Mouse (Mus musculus): ENCODE data around the gene Gmeb1. TPM values are rescaled to one million over a fixed set of nuclear protein-coding genes. Genes with fewer than 3 reads are reported as not detected.
"Not testable (repeated sequence)": the region's sequence is repeated elsewhere in the genome, so short reads cannot be mapped to it uniquely, and the experiment has no call there.

The Gmeb1 gene
- polyA plus RNA-seq, 1 experiment, result 20.7 TPM

DNA sequence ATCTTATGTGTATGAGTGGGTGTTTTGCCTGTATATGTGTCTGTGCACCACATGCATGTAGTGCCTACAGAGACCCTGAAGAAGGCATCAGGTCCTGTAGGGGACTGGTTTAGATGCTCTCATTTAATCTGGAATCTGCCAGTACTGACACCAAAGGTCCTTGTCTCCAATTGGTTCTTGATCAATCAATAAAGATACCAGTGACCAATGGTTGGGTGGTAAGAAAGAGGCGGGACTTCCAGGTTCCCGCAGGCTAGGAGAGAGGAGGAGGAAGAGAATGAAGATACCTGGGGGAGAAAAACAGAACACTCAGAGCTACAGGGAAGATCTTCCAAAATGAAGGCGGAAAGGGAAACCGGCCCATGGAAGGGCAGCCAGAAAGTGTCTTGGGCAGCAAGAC, 23.0 kb downstream of the Gmeb1 start:
- DNase-seq (ENCODE audit: extremely low spot score in 1 of 2, low spot score in 1 of 2), result no peak

DNA sequence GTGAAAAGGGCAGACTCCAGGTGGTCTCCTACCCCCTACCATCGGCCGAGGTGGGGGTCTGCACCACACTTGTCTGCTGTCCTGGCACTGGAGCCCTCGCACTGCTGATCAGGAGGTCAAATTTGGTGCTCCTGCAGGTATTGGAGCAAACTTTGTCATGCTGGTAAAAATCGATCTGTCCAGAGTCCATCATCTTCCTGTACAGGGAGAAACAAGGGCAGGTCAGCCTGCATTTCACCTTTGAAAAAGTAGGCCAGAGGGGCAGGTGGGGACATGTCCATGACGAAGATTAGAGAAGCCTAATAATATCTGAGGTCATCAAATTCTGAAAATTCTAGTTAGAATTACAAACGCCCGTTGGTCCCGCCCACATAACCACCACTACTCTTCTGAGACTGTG, 26.7 kb downstream of the Gmeb1 start:
- DNase-seq (ENCODE audit: extremely low spot score in 1 of 2, low spot score in 1 of 2), result no peak

DNA sequence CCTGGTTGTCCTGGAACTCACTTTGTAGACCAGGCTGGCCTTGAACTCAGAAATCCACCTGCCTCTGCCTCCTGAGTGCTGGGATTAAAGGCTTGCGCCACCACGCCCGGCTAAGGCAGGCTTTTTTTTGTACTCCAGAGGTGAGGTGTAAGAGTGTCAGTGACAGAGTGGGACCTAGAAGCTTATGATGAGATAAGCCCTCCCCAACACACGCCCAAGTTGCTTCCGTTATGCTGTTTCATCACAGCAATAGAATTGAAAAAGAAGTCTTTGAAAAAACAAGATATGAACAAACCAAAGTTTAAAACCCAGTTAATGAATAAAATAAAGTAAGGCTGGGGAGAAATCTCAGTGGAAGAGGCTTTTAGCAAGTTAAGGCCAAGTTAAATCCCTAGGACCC, 31.0 kb downstream of the Gmeb1 start:
- DNase-seq (ENCODE audit: extremely low spot score in 1 of 2, low spot score in 1 of 2), result no peak

DNA sequence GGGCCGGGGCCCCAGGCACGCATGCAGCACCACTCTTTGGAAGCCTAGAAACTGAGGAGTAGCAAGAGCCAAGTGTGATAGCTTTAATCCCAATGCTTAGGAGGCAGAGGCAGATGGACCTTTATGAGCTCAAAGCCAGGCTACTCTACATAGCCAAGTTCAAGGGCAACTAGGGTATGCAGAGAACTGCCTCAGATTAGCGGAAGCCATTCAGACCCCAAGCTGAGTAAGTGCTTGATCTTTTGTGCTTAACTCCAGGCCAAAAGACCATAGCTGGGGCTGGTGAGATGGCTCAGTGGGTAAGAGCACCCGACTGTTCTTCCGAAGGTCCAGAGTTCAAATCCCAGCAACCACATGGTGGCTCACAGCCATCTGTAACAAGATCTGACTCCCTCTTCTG, 39.4 kb downstream of the Gmeb1 start:
- DNase-seq (ENCODE audit: extremely low spot score in 1 of 2, low spot score in 1 of 2), result not testable (repeated sequence)

DNA sequence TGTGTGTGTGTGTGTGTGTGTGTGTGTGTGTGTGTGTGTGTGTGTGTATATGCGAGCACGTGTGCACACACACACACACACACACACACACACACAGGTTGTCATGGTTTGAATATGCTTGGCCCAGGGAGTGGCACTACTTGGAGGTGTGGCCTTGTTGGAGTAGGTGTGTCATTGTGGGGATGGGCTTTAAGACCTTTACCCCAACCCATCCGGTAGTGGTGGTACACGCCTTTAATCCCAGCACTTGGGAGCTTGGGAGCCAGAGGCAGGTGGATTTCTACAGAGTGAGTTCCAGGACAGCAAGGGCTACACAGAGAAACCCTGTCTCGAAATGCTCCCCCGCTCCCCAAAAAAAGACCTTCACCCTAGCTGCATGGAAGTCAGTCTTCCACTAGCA, 43.0 kb downstream of the Gmeb1 start:
- not testable (repeated sequence) for DNase-seq (ENCODE audit: extremely low spot score in 1 of 2, low spot score in 1 of 2)

DNA sequence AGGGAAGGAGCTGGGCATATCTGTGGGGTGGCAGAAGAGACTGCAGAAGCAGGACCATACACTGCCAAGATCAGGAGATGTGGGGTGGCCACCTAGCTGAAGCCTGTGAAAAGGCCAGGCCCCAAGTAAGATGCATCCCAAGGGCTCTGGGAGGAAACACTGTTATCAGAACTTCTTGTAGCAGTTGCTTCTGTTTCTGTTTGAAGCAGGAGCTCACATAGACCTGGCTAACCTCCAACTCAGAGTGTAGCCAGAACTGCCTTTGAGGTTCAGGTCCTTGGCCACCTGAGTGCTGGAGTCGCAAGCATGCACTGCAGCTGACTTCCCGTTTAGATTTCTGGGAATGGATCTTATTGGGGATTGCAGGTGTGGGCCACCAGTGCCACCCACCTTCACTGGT, 43.6 kb downstream of the Gmeb1 start:
- DNase-seq (ENCODE audit: extremely low spot score in 1 of 2, low spot score in 1 of 2), result no peak

DNA sequence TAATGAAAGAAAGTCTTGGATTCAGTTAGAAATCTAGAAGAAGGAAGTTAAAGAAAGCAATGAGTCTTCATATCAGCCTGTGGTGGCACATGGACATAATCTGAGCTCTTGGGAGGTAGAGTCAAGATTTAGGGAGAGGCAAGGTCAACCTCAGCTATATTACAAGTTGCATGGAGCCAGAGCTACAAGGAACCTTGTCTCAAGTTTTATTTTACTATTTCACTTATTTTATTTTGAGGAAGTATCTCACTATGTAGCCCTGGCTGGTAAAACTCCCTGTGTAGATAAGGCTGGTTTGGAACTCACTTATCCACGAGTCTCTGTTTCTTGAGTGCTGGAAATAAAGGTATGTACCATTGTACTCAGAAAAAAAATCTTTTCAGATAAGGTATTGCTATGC, 44.8 kb downstream of the Gmeb1 start:
- no peak for DNase-seq (ENCODE audit: extremely low spot score in 1 of 2, low spot score in 1 of 2)

DNA sequence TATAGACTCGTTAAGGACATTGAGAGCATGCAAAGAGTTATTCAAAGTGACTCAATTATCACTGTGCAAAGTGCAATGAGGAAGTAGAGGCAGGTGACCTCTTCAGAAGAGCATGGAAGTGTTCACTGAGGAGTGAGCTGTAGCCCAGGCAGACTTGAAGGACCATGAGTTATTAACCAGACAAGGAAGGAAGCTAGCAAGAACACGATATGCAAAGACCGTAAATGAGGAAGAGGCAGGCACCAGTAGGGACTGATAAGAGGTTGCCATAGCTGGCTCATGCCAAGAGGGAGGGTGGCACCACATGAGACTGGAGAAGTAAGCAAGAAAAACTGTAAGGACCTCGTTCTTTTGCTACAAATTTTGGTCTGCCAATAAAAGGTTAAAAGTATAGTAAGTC, 46.6 kb downstream of the Gmeb1 start:
- no peak for DNase-seq (ENCODE audit: extremely low spot score in 1 of 2, low spot score in 1 of 2)

DNA sequence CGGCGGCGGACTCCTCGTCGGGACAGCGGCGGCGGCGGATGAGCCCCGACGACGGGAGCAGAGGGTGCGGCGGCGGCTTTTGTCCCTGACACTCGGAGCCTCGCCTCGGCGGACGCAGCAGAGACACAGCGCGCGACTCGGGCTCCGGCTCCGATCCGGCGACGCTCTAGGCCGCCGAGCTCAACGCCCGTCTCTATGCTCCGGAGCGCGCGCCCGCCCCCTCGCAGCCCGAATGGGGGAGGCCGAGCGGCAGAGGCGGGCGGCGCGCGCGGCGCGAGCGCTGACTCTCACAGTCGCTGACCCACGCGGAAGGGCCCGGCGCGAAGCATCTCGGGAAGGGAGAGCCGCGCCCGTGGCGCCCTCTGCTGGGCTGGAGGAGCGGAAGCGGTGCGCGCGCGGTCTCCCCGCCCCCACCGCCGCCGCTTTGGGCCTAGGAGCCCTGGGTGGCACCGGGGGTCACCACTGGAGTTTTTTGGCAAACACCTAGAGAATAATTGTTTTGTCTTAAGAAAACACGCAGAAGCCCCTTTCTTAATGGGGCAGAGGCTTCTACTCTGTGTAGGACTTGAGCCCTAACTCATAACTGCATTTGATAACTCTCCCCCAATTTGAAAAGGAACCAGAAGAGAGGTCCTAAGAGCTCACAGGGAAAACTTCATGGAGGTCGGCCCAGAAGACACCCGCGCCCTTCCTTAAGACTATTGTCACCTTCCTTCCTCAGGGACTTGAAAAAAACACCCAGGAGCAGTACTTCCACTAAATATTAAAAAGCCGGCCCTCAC, 49.3 kb downstream of the Gmeb1 start, which contains the start of gene Ythdf2:
Ythdf2 (minus strand) TSS at position 351 of the 782 bp plus-strand sequence.
- peak; percentile 89 to 98 for DNase-seq (ENCODE audit: extremely low spot score in 1 of 2, low spot score in 1 of 2)

DNA sequence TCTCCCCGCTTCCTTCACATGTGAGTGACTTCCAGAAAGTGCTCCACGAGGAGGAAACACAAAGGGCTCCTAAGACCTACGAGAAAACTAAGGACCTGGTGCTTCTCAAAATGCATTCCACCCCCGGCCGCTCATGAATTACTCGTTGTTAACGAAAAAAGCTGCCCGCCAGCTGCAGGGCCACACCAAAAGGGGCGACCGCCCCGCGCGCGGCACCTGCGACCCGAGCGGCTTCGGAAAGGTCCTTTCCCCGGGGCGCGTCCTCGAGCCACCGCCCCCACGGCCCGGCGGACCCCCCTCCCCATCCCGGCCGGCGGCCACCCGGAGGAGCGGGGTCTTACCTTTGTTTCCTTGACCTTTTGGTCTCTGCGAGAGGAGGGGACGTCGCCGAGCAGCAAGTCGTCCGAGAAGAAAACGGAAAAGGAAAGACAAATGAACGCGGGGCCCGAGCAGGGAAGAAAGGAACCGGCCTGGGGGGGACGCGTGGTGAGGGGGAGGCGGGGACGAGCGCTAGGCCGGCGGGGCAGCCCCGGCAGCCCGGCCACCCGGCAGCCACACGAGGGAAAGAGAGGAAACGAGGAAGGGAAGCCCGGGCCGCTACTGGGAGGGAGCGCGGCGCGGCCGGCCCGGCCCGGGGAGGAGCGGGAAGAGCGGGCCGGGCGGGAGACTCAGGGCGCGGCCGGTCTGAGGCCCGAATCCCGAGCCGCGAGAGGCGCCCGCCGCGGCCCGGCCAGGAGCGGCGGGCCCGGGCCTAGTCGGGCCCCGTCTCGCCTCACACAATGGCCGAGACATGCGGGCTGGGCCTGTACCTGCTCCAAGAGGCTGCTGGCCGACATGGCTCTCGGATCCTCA, 50.1 kb downstream of the Gmeb1 start:
- no peak for DNase-seq (ENCODE audit: extremely low spot score in 1 of 2, low spot score in 1 of 2)

DNA sequence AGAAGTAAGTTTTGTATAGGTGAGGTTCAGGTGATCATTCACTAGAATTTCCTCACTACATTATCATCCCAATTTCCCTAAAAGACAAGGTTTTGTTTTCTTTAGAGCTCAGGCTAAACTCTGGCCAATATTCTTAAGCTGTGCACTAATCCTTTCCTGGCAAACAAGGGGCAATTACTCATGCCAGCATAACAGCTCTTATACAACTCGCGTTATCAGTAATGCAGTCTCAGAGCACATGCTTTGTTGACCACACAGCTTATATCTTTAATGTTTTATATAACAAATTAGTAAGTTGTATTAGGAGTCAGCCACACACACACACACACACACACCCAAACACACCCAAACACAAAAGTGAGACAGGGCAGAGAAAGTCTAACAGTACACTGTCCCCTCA, 51.1 kb downstream of the Gmeb1 start:
- no peak for DNase-seq (ENCODE audit: extremely low spot score in 1 of 2, low spot score in 1 of 2)

DNA sequence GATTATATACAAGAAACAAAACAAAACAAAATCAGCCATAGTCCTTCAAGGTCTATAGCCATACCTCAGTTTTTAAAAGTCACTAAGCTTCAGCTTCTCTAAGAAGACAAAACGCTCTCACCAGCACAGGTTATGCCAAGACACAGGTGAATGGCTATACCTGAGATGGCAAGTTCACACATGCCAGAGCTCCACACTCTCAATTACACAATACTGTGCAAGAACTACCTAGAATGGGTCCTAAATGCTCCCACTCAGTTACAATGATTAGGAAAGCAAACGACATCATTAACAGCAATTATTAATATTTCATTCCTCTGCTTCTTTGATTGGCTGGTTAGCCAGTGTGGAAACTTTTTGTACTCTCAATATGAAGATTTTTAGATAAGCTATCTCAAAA, 52.1 kb downstream of the Gmeb1 start:
- no peak for DNase-seq (ENCODE audit: extremely low spot score in 1 of 2, low spot score in 1 of 2)

DNA sequence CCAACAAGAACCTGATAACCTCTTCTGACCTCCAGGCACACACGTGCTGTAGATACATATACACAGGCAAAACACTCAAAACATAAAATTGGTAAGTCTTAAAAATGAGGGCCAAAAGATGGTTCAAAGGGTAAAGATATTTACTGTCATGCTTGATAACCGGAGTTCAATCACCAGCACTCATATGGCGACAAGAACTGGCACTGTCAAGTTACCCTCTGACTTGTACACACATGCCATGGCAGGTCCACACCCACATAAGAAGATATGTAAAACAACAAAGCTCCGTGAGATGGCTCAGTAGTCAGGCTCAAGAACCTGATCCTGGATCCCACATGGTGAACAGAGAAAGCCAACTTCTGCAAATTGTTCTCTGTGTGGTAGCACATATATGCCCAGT, 54.1 kb downstream of the Gmeb1 start:
- DNase-seq (ENCODE audit: extremely low spot score in 1 of 2, low spot score in 1 of 2), result no peak

DNA sequence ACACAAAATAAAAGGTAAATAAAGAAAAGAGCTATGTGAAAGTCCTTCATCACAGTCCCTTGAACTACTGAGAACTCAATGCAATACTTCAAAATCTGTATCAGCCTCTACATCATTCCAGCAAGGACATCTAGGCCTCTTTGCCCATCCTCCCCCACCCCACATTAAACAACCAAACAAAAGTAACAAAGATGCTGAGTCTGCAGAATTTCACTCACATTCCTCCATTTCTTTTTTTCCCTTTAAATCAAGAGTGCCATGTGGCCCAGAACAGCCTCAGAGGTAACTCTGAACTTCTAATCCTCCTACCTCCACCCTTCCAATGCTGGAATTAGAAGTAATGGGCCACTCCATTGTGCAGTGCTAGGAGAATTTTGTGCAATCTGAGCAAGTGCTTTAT, 62.6 kb downstream of the Gmeb1 start:
- DNase-seq (ENCODE audit: extremely low spot score in 1 of 2, low spot score in 1 of 2), result no peak

DNA sequence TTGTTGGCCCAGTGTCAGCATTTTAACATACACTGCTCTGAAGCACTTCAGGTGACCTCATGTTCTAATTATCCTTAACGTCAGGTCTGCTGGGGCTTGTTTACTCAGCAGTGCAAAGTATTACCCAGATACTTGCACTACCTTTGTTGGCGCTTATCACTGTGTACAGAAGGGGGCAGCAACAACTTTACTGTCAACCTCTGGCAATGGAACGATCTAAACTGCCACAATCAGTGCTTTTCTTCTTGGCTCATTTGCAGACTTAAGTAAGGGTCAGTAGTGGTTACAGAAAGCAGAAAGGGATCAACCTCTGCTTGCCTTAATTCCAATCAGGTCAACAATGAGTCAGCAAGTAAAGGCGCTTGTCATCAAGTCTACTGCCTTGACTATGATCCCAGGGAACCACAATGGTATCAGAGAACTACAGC, 63.1 kb downstream of the Gmeb1 start:
- DNase-seq (ENCODE audit: extremely low spot score in 1 of 2, low spot score in 1 of 2), result no peak

DNA sequence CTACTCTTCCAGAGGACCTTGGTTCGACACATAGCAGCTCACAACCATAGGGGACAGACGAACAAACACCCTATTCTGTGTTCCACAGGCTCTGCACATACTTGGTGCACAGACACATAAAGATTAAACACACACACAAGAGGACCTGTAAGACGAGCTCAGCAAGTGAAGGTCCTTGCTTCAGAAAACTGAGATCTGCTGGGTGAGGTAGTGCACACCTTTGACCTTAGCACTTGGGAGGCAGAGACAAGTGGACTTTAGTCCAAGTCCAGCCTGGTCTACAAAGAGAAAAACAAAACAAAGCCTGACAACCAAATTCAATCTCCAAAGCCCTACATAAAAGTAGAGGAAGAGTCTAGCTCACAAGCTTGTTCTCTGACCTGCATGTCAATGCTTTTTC, 66.4 kb downstream of the Gmeb1 start:
- DNase-seq (ENCODE audit: extremely low spot score in 1 of 2, low spot score in 1 of 2), result no peak

DNA sequence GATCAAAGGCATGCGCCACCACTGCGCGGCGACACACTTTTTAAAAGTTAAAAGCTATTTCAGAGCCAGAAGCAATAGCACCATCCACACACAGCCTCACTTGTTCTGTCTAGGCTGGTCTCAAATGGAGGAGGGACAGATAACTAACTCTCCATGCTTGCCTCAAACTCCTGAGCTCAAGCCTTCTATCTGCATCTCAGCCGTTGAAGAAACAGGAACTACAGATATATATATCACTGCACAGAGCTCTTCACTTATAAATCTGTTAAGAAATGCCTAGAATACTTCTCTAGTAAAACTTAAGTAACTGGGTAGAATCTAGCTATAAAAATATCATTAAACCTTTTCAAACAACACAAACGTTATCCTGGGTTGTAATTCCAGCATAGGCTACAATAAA, 67.0 kb downstream of the Gmeb1 start:
- no peak for DNase-seq (ENCODE audit: extremely low spot score in 1 of 2, low spot score in 1 of 2)

DNA sequence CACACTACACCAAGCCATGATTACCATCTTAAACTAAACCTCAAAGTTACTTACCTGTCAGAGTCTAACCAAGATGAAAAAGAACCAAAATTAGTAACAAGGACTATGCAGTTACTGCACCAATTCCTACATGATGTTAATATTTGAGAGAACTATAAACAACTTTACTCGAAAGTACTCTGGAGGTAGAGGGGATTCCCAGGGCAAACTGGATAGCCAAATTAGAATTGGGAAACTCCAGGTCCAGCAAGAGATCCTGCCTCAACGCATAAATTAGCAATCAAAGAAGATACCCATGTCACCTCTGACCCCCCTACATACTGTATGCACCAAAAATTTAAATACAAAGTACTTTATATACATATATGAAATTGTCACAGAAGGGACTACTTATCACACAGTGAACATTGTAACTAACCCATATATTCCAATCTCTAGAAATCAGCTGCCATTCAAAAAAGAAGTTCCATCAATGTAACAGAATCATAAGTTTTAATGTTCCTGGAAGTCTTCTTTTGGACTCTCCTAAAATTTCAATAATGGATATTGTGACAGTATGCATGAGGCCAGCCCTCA, 73.5 kb downstream of the Gmeb1 start:
- DNase-seq (ENCODE audit: extremely low spot score in 1 of 2, low spot score in 1 of 2), result no peak

DNA sequence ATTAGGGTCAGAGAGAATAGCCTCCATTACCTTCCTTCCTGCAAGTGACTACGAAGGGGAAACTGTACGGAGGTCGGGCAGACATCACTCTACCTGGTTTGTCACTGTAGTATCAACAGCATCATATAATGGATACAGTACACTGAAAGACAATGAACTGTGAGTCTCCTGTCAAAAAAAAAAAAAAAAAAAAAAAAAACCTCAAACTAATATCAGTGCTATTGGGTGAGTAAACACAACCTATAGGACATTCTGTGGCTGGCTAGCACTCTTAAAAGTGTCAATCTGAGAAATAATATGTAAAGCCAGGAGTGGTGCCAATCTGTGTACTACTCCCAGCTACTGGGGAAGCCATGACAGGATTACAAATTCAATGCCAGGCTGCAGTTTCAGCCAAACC, 78.2 kb downstream of the Gmeb1 start:
- DNase-seq (ENCODE audit: extremely low spot score in 1 of 2, low spot score in 1 of 2), result no peak

DNA sequence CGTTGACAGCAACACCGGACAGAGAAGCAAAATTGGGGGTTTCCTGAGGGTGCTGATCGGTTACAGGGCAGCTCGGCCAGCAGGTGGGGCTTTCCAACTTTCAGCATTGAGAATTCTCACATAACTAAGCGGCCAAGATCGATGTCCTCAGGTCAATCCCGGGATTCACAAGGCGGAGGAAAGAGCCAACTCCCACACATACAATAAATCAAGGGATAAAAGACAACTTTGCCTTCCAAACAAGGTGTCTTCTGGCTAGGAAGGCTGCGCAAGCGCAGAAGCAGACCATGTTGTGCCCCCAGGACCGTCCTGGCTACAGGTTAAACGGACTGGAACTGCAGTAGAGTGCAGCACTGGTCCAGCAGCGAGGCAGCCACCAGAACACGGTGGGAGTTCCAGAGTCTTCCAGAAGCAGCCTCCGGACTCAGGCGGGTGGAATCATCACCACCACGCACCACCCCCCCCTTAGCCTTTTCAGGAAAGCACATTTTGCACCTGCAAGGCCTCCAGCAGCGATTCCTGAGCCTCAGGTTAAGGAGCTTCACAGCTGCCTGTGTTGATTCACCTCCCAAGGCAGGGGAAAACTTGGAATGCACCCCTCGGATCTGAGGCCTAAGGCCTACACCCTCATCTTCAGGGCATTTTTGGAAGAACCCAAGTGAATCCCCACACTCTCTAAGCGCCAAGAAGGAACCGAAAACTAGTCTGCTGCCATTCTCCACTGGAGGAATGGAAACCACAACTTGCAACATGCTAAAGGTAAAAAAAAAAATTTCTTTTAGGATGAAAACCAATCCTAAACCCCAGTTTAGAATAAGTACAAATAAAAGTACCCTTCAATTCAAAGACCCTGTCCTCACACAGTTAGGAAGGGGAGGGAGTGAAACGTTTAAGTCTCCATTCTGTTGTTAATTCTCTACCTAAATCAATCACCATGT, 79.4 kb downstream of the Gmeb1 start:
- DNase-seq (ENCODE audit: extremely low spot score in 1 of 2, low spot score in 1 of 2), result no peak

All from frontal cortex, adult 2 months (tissue).